Mouse (Mus musculus) cerebellum, adult 18-20 months (tissue): ENCODE measurements at regions not wholly inside any gene's neighbourhood (a gene's known extent, or its start where the extent isn't known, plus 50 kb on each side); places are given as distances from the start of the nearest gene placed in this dataset.

Experiments used
- DNase-seq, 2 experiments: peaks; one replicate each; pipeline ENCODE4 v3.0.0; 2021

- DNase-seq: no peak
Observed at GRCm38 (mm10) chr5:41563441-41563840, 144.5 kb downstream of the Rab28 start.

- no peak for DNase-seq
Observed at GRCm38 (mm10) chr5:41562299-41562698, 145.7 kb downstream of the Rab28 start.

- DNase-seq: peak in 1 of 2 experiments; percentile 16
Observed at GRCm38 (mm10) chr5:41556700-41557309, 151.2 kb downstream of the Rab28 start.

GRCm38 (mm10) chr5:41554312-41554711 lies 153.6 kb downstream of the Rab28 start:
- no peak for DNase-seq

GRCm38 (mm10) chr5:41550063-41550462 lies 157.9 kb downstream of the Rab28 start:
- no peak for DNase-seq

- no peak for DNase-seq
Observed at GRCm38 (mm10) chr5:41546909-41547308, 161.0 kb downstream of the Rab28 start.

GRCm38 (mm10) chr5:41540789-41541188 lies 167.2 kb downstream of the Rab28 start:
- DNase-seq: no peak

GRCm38 (mm10) chr5:41534598-41534997 lies 173.4 kb downstream of the Rab28 start:
- no peak for DNase-seq
